Mouse (Mus musculus) embryonic fibroblast, embryonic 13.5 days (primary cell): ENCODE data around the gene Atp8a2. TPM values are rescaled to one million over a fixed set of nuclear protein-coding genes. Genes with fewer than 3 reads are reported as not detected.
A peak's percentile ranks its signal among the peaks of the same experiment; 100 is the strongest.

Source experiments
- H3K27ac ChIP-seq: 2 replicates; pipeline ENCODE4 v1.5.1; 2012; ENCODE audit warnings: low read length, control low read depth, inconsistent platforms; ENCODE audit not compliant: insufficient read depth
- H3K4me1 ChIP-seq: 2 replicates; pipeline ENCODE4 v1.6.1; 2011; ENCODE audit warnings: low read length; ENCODE audit not compliant: control insufficient read depth, insufficient read depth
- H3K4me3 ChIP-seq: 2 replicates; pipeline ENCODE4 v1.5.1; 2011; ENCODE audit warnings: mild to moderate bottlenecking, control low read depth, low read length; ENCODE audit not compliant: insufficient read depth
- CTCF ChIP-seq: IDR thresholded peaks from 2 replicates; pipeline ENCODE4 v1.5.1; 2011; ENCODE audit warnings: mild to moderate bottlenecking, control low read depth, low read length, moderate library complexity, borderline replicate concordance; ENCODE audit not compliant: insufficient read depth
- POLR2A ChIP-seq: IDR thresholded peaks from 2 replicates; pipeline ENCODE4 v1.6.1; 2011; ENCODE audit warnings: low read depth, mild to moderate bottlenecking, control low read depth, low read length, moderate library complexity
- polyA plus RNA-seq: library from polyadenylated mRNA; stranded (reverse); fragments of >200 nt; gene quantifications from 2 replicates; pipeline ENCODE4 v1.2.4, GENCODE M21; 2011; ENCODE audit warnings: low read depth; ENCODE audit not compliant: missing spikeins, insufficient read length

The Atp8a2 gene
- polyA plus RNA-seq, 1 experiment = 0.09 TPM

DNA sequence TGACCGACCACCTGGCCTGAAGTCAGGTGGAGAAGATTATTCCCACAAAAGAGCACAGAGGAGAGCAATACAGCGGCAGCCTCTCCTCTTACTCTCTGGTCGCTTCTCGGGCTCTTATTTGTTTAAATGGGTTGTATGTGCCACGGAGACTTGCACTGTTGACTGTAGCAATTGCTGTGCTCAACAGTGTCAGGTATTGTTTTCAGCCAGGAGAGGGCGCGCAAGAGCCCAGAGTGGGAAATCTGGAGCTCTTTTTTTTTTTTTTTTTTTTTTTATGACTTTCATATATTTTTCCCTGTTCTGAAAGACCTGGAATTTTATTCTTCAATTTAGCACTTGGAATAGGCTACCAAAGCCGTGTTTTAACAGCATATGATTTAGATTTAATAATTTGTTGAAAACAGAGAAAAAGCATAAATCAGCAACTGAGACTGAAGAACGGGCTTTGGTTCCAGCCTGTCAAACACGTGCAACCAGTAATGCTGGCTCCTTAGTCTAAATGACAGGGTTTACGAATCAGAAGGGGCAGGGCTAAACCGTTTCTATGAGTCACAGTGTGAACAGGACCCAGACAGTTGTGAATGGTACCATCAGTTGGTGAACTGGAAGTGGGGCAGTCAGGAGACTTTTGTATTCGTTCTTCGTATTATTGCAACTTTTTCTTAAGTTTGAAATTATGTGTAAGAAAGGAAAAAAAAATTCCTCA is 583.9 kb downstream of the Atp8a2 start:
- H3K4me1 ChIP-seq = no peaks in the 10 kb centered on the region
- no peak overlapping the region for H3K4me3 ChIP-seq
- H3K27ac ChIP-seq = no peak overlapping the region
- TF ChIP-seq CTCF (peak; percentile 44; the same call in 1 of the 2 replicates), POLR2A (no peak)

DNA sequence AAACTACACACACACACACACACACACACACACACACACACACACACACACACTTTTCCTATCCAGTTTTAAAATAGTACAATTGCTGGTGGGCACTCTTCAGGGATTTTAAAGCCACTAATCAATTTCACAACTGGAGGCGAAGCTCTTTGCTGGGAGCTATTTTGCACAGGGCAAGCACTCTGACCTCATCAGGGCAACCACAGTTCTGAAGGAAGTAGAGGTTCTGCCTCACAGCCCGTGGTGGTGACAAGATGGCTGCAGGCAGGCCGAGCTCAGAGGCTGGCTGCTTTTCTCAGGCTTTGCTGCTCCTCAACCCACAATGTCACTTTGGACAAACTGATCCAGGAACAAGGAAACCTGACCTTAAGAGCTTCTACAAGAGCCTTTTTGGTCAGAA is 590.0 kb downstream of the Atp8a2 start:
- no peaks in the 10 kb centered on the region for H3K4me1 ChIP-seq
- H3K4me3 ChIP-seq = no peak overlapping the region
- TF ChIP-seq POLR2A (no peak), CTCF (no peak)
- no peak overlapping the region for H3K27ac ChIP-seq

DNA sequence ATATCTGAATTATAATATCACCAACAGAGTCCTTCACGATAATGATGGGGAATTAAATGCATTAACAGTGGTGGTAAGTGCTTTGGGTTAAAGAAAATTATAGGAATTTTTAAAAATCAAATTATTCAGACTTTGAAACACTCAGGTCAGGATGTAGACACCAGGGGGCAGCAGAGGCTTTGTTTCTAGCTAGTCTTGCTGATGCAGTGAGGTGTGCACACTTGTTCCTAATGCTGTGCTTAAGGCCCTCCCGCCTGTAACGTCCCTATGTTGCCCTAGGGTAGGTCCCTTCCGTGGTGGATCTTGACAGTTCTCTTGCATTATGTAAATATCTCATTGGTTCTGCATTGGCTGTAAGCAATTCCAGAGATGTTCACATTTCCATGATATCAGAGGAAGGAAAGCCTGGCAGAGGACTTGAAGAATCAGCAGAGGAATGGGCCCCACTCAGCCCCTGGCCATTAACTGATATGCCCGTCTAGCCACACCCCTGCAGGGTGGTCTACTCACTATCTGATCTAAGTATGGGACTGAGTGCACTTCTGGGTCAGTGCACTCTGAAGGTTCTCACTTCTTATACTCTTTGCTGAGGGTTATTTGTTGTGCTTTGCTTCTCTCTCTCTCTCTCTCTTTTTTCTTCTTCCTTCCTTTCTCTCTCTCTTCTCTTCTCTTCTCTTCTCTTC is 591.2 kb downstream of the Atp8a2 start:
- TF ChIP-seq CTCF (peak; percentile 49; the same call in 1 of the 2 replicates), POLR2A (no peak)
- Histone ChIP-seq H3K4me1 (no peaks in the 10 kb centered on the region), H3K27ac (no peak overlapping the region), H3K4me3 (no peak overlapping the region)

DNA sequence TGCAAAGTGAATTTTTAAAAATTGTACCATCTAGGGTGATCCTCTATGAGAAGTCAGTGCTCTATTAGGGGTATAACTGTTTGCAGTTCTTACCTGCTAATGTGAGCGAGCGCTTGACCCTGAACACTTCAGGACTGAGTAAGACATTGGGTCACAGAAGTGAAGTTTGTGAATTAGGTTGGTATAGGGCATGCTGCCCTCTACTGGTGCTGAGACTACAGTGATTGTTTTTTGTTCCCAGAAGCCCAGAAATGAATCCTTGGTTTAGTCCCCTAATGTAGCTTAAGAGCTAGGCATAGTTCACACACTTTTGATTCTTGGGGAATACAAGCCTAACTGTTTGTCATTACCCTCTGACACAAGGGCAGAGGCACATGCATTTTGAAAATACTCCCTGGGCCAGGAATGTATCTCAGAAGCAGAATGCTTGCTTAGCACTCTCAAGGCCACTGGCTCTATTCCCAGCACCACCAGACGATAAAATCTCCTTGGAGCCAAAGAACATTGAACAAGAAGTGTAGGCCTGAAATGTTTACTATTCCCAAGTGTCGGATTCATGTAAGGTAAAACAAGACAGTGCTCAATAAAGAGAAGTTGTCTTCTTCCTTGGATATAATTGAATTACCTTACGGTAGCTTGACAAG is 592.9 kb downstream of the Atp8a2 start:
- Histone ChIP-seq H3K4me1 (no peaks in the 10 kb centered on the region), H3K4me3 (no peak overlapping the region), H3K27ac (no peak overlapping the region)
- no peak for TF ChIP-seq CTCF
- no peak for TF ChIP-seq POLR2A

DNA sequence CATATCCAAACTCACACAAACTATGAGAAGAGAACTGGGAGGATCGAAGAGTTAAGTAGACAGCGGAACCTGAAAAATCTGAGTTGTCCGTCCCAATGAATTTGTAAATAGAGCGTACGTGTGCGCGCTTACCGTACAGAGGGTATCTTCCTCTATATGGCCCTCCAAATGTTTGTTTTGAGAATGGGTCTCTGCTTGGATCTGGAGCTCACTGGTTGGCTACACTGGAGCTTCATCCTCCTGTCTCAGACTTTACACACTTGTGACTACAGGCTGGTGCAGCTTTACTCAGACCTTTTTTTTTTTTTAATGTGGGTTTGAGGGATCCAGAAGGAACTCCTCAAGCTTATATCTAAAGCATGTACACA is 598.7 kb downstream of the Atp8a2 start:
- Histone ChIP-seq H3K4me1 (no peaks in the 10 kb centered on the region; the same call in 1 of the 2 replicates), H3K4me3 (peak overlapping the region; percentile 76), H3K27ac (no peak overlapping the region)
- TF ChIP-seq CTCF (no peak), POLR2A (no peak)

DNA sequence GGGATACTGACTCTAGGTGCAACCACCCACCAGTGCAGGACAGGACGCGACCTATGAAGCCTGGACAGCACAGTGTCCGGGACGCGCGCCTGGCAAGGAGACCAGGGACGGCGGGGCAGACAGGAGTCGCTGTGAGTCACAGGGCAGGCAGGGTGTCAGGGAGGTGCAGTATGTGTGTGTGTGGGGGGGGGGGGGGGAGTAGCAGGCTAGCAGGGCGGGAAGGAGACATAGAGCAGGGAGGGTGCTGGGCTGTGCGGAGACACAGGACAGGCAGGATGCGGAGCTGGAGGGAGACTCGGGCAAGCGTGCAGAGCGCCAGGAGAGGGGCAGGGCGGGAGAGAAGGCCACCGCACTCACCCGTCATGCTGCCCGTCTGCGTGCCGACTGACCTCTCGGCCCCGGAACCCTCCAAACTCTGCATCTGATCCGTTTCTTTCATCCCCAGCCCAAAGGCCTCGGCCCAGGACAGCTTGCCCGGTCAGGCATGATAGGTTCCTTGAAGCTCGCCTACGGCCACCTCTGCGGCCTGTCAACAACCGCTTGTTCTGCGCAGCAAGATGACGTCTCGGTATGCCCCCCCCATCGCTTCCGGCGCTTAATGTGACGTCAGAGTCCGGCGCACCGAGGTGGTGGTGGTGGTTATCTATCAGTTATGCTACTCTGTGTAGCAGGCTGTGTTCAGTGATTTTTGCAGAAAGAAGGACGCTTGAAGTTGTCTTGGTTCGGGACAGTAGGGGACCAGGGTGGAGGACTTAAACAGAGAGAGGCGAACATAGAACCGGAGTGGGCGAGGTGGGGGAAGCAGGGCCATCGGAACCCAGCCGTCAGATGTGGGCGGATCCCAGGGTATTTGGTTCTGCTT is 599.4 kb downstream of the Atp8a2 start, which contains the start of gene Cdadc1:
TSS of gene Cdadc1 (minus strand) at position 562 of the 862 bp plus-strand sequence.
- peak within 1 kb of the TSS; percentile 76 for H3K4me3 ChIP-seq
- no peaks in the 10 kb centered on the region; the same call in 1 of the 2 replicates for H3K4me1 ChIP-seq
- peak within 1 kb of the TSS; percentile 12; the same call in 1 of the 2 replicates for H3K27ac ChIP-seq
- TF ChIP-seq CTCF = no peak
- TF ChIP-seq POLR2A = peak; percentile 83

DNA sequence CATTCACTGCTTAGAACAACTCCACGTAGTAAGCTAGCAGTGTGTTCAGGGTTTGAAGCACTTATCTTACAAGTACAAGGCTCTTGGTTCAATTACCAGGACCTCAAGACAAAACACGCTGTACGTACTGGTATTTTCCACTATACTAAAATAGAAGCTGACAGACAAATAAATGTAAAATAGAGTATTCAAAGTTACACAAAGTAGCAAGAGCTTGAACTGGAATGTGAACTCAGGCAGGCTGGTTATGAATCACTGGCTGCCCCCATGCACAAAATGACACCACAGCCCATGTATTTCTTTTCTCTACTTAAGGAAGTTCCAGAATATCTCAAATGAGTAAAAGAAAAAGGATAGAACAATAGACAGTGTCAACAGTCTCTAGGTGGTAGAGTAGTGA is 602.0 kb downstream of the Atp8a2 start:
- H3K4me3 ChIP-seq = no peak overlapping the region
- no peaks in the 10 kb centered on the region; the same call in 1 of the 2 replicates for H3K4me1 ChIP-seq
- no peak for TF ChIP-seq POLR2A
- no peak for TF ChIP-seq CTCF
- H3K27ac ChIP-seq = no peak overlapping the region

DNA sequence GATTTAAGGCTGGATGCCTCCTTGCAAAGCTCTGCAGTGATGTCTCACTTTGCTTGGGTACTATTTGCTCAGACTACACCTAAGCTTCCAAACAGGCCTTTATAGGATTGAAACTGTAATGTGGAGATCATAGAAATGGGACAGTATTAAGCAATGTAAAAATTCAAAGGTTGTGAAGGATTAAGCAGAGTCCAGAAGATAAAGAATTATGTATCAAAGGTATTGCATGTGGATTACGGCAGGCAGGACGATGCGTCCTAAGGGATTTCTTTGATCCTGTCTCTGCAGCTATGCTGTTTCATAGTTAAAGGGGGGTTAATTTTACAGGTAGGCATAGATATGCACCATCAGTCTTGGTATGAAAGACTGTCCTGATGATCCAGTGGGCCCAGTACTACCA is 604.4 kb downstream of the Atp8a2 start:
- TF ChIP-seq POLR2A = no peak
- Histone ChIP-seq H3K4me1 (no peaks in the 10 kb centered on the region; the same call in 1 of the 2 replicates), H3K27ac (no peak overlapping the region), H3K4me3 (no peak overlapping the region)

DNA sequence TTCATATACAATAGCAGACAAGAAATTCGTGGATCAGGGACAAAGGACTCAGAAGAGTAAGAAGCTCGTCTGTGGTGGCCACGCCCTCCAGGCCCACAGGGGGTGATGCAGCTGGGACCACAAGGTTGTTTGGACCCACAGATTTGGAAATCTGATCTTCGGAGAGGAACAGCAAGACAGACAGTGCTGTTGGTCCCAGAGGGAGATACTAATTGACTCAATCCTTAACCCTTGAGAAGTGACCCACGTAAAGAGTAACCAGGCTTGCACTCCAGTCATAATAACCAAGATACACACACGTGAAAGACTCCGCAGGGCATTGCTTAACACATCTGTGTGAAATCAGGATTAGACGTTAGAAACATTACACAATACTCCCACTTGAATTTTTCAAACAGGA is 605.1 kb downstream of the Atp8a2 start:
- Histone ChIP-seq H3K27ac (no peak overlapping the region), H3K4me3 (no peak overlapping the region), H3K4me1 (no peaks in the 10 kb centered on the region; the same call in 1 of the 2 replicates)
- TF ChIP-seq POLR2A (no peak), CTCF (no peak)

DNA sequence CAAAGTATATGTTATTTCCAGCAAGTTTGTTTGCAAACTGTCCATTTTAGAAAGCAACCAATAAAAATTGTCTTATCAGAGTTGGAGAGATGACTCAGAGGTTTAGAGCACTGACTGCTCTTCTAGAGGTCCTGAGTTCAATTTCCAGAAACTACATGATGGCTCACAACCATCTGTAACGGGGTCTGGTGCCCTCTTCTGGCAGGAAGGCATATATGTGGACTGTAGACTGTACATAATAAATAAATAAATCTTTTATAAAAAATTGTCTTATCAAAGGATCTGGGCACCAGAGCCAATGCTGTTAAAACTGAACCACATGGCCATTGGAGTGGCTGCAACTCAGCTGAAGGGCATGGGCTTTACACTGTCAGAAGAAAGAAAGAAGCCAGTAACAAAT is 606.4 kb downstream of the Atp8a2 start:
- H3K4me1 ChIP-seq = no peaks in the 10 kb centered on the region
- no peak overlapping the region for H3K4me3 ChIP-seq
- H3K27ac ChIP-seq = no peak overlapping the region
- TF ChIP-seq POLR2A (no peak), CTCF (no peak)

Other genes with a start within 250 kb of the Atp8a2 start
- gene Nupl1, start 54.3 kb upstream of the Atp8a2 start, polyA plus RNA-seq = not detected in 2 replicates
- 56.7 and 80.4 TPM in 2 replicates for gene Gm49336, start 54.3 kb upstream of the Atp8a2 start, polyA plus RNA-seq
- gene Mtmr6, start 68.0 kb upstream of the Atp8a2 start, polyA plus RNA-seq = 88.1 and 93.8 TPM in 2 replicates
- gene Amer2, start 176.1 kb upstream of the Atp8a2 start, polyA plus RNA-seq = 0.73 and 1.2 TPM in 2 replicates